Mouse (Mus musculus) 3134 (cell line): ENCODE data around the gene Gan.

Source experiments
- DNase-seq: peaks from one replicate; pipeline ENCODE4 v3.0.0-alpha.2; 2011; ENCODE audit warnings: low spot score; ENCODE audit not compliant: insufficient read length; ENCODE audit errors: extremely low read depth

Gene Gan

DNA sequence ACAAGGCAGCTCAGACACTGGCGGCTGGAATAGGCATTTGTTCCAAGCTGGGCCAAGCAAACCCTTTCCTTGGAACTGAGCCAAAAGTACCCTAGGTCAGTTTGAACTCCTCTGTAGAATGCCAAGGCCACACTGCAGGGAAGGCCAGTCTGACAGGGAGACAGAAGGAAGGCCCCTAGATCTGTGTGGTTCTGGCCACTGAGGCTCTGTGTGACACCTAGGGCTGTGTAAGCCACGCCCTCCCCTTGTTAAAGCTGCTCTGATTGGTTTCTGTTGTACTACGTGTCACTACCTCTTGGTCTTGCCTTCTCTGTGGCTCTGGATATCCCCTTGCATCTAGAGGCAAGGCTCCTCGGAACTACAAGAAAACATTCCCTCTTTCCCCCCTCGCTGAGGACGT is 86.7 kb downstream of the Gan start:
- DNase-seq: no peak

DNA sequence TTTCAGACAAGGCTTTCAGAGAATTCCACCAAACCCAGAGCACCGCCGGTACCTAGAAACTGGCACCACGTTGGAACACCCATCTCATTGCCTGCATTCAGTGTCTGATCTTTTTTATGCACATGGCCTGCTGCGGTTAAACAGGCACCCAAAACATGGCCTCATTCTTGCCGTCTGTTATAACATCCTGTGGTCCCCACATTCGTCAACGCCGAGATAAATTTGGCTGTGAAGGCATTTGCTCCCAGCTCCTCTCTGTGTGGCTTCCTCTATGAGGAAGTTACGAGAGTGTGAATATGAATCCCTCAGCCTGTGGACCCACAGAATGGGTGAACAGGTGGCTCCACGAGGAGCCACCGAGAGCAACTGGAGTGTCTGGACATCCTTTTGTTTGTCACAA is 90.4 kb downstream of the Gan start:
- DNase-seq: no peak

DNA sequence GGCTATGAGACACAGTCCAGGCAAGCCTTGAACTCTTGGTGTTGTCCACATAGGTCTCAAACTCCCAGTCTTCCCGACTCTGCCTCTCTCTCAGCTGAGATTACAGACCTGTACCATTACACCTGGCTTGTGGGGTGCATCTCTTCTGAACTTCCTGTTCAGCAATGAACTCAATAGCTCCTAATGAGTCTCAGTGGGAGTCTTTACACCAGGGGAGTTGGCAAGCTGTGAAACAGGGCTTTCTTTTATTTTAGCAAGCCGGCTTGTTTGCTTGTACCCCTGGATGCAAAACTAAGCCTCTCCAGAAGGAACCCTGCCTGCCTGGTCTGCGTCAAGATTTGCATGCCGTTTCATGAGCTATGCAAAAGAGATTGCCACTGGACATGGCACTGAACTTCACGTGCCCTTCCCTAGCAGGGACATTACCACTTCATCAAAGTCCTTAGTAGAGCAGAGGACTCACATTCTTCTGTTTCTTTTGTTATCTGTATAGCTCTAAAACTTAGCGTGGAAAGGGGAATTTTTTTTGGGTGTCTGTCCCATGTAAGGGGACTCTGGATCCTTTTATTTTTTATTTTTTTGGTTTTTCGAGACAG is 93.2 kb downstream of the Gan start:
- no peak for DNase-seq

DNA sequence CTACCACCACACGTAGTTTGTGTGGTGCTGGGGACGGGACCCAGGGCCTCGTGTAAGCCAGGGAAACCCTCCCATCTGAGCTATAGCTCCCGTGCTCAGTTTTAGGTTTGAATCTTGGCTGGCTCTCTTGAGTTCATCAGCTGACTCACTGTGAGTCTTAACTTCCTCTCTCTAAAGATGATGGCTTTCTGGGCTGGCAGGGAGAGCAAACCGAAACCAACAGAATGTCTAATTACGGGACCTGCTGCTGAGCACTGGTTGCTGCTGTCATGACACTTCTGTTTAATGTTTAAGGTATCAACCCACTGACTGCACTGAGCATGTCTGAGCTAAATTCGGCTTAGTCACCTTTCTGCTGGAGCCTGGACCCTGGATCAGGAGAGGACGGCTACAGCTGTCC is 94.7 kb downstream of the Gan start:
- peak; percentile 44 for DNase-seq

DNA sequence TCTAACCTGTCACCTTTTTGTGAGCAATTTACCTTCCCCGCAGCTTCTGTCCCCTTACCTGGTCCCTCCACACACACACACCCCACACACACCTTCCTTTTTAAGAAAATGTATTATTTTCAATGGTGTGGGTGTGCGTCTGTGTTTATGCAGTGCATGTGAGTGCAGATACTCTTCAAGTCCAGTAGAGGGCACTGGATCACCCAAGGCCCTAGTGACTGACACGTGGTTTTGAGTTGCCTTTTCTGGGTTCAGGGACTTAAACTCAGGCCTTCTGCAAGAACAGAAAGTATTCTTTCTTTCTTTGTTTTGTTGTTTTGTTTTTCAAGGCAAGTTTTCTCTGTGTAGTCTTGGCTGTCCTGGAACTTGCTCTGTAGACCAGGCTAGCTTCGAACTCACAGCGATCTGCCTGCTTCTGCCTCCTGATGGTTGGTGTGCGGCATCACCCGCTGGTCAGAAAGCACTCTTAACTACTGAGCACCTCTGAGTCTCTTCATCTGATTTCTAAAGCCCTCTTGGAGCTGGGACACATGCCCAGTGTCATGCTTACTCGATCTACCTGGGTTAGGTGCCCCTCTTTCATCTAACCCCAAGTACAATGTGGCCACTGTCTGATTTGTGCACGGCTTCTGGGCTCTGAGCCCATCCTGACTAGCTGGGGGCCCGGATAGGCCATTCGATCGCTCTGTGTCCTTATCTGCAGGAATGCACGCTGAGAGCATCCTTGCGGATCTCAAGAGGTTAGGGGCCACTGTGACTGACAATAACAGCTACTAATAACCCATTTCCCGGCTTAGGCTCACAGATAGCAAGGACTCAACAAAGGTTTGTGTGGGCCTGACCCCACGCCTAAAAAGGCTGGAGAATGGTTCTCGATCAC is 95.7 kb downstream of the Gan start:
- no peak for DNase-seq

DNA sequence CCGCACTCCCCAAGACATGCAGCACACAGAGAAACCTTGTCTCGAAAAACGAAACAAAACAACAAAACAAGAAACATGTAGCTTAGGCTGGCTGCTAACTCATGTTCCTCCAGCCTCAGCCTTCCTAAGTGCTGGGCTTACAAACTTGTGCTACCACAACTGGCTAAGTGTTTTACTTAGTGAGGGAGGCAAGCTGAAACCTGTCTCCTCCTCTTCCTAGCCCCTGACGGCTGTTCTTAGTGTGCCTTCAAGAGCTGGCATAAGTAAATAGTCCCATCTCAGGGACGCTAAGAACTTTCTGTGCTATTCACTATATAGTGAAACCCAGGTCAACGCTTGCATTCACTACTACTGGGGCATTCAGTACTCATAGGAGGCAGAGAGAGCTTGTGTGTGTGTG is 96.6 kb downstream of the Gan start:
- no peak for DNase-seq

DNA sequence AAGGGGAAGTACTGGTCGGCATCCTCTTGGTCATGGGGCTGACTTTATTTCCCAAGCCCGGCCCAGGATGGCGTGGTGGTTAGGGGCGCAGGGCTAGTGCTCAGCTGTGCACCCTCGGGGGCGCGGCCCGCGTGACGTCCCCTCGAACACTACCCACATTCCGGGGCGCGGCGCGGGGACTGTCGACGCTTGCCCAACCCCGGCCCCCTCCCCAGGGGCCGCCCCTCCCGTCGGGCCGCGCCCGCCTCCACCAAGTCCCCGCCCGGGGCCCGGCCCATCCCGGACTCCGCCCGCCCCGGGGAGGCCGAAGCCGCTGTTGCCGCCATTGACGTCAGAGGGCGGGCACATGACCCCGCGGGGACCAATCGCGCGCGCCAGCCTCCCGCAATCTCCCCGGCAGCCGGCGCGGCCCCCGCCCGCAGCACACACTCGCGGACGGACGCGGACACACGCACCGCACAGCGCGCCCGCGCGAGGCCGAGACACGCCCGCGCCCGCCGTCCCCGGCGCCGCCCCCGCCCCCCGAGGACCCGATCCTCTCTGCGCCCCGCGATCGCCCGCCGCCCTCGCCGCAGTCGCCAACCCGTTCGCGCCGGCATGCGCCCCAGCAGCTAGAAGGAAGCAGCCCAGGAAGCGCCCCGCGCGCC is 98.5 kb downstream of the Gan start:
- DNase-seq: peak; percentile 83

DNA sequence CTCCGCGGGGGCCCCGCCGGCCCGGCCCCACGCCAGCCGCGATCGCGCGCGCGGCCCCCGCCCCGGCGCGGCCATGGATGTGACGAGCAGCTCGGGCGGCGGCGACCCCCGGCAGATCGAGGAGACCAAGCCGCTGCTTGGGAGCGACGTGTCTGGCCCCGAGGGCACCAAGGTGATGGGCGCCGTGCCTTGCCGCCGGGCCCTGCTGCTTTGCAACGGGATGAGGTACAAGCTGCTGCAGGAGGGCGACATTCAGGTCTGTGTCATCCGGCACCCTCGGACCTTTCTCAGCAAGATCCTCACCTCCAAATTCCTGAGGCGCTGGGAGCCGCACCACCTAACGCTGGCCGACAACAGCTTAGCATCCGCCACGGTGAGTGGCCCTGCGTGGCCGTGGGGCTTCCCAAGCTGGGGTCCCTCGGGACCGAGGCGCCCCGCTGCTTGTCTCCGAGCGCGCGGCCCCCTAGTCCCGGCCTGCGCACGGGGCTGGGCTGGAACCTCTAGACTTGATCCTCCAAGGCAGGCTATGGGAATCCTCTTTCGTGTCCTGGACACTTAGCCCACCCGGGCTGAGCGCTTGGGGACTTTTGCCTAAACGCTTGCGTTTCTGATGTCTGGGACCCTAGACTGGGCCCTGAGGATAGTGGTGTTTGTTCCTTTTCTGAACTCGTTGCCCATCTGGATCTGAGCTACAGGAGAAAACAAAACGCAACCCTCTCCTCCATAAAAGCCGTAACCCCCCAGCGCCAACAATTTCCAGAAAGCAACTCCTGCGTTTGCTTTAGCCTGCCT is 99.3 kb downstream of the Gan start, which contains the start of gene Cmip:
Gene Cmip, plus strand, starts transcription at position 36 of the 792 bp plus-strand sequence.
- DNase-seq: peak; percentile 65

DNA sequence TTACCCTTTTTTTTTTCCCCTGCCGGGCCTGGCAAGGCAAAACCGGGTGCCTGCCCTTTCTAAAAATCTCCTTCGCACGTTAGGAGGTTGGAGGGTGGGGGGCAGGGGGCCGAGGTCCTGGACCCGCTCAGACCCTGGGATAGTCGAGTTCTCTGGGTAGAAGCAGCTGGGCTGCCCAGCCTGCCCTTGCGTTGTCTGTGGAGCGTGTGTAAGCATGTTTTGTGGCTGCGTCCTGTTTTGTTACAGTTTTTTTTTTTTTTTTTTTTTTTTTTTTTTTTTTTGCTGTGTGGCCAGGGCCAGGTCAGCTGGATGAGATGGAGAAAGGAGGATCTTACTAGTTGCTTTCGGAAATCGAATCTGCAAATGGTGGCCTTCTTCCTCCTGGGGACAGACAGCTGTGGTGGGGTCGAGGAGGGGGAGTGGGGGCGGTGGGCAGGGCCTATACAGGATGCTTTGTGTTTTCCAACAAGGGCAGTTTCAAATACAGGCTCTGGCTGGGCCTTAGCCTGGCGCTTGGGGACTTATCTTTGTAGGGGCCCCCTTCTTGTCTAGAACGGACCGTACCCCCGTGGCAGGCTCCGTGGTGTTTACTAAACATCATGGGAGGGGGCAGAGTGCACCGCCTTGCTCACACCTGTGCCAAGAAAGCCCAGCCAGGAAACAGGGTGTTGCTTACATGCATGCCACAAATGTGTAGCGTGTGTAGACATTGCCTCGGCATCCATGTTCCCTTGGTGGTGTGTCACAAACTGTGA is 100.1 kb downstream of the Gan start:
- peak; percentile 63 for DNase-seq

DNA sequence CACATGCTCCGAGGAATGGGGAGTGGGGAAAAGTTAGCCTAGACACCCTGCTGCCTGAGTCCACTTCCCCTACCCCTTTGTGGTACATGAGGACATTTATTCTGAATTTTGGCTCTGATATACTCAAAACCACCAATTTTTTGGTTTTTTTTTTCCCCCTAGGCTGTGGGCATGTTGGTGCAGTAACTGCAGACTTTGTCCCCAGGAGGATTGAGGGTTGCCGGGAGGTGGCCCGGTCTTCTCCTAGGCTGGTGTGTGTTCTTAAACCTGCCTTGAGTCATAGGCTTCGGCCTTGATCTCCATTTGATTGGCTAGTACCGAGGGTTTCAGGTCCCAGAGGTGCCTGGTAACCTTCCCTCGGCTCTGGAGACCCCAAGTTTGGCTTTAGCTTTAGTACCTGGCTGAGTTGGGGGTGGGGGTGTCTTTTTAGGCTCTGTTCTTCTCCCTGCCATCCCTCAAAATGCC is 100.7 kb downstream of the Gan start:
- DNase-seq: peak; percentile 42

DNA sequence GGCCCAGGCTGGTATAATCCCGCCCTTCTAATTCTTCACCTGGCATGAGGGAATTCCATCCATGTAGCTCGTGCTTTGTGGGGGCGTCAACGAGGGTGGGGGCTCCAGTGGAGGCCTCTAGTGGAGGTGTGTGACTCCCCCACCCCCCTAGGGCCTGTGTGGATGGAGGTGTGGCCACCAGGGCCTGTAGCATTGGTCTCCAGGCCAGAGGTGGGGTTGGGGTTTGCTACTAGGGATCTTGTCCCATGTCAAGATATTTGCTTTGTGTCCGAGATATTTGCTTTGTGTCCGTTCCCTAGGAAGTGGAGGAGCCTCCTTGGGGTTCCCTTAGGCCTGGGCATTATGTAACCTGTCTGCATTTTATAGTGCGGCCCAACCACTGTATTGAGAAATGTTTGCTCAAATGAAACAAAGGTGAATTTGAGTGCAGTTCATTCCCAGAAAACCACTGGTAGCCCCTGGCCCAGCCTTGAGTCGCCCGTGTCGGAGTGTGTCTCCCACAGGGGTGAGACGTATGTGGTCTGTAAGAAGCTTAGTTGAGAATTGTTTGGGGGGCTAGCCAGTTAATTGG is 101.6 kb downstream of the Gan start:
- DNase-seq: no peak

DNA sequence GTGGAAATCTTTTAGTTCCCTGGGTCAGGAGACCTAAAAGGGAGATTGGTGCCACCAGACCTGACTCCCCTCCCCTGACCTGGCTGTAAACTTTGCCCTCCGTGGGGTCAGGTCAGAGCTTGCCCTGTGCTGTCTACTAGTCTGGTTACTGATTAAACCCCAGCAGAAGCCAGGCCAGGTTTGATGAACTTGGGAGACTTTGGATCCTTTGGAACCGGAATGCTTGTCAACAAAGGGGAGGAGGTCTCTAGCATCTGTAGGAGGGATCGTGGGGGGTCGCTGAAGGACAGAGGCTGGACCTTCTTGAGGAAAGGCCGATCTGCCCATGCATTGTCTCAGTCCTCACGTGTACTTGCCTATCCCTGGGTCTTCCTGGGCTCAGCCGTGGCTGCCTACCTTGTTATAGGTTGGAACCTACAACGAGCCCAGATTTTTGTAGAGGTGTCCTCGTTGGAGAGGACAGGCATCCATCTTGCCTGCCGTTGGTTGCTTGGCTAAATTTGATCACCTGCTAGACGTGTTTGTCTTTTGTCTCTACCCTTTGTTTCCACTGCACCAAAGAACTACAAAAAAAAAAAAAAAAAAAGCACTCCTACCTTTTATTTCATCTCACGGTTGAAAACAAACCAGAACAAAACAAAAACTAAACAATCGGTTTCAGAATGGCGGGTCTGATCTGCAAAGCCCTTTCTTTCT is 102.4 kb downstream of the Gan start:
- no peak for DNase-seq

DNA sequence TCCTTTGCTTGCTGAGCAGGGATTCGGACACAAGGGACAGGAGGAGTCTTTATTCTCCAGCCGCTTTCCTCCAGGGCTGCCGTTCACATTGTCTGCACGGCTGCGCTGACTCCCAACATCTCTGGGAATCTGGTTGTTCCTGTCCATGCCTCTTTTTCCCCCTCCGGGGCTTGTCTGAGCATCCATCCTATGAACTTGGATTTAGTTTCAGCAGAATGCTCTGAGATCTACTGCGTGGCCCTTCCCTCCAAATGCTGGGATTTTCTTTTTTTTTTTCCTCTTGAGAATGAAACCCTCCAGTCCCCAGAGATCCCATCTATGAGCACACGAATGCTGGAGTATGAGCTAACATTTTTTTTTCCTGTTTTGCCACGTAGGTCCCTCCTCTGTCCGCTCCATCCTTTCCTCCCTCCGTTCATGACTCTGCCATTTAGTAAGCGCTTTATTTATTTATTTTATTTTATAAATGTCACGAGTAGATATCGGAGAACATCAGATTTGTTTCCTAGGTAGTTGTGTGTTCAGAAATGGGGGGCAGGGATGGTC is 103.1 kb downstream of the Gan start:
- no peak for DNase-seq

DNA sequence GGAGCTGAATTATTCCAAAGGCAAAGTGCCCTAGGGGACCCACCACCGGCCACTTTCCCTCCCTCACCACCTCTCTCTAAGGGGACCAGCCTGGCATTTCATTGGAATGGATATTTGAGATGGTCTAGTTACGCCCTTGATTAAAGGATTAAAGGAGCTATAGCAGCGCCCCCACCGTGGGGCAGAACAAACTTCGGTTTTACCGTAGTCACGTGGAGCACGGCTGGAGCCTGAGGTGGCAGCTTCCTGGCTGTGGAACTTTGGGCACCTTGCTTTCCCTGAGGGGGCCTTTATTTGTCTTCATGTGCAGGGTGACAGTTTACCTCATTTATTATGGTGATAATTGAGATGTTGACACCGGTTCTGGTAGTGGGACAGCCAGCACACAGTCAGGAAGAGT is 103.8 kb downstream of the Gan start:
- no peak for DNase-seq

DNA sequence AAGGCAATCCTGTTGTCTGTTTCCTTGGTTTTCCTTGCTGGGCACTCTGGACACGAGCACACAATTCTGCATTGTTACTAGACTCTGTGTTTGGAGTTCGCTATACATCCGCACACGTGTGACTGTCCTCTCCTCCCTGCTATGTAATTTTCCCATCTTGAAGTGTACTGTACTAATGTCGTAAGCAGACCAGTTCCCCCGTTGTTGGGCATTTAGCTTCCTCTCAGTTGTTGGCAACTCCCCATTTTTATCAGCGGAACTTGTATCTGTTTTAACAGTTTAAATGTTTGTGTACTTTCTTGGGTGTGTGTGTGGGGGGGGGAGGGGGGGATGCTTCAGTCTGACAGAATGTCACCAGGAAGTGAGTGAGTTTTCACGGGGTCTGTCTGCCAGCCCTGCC is 104.8 kb downstream of the Gan start:
- DNase-seq: no peak

DNA sequence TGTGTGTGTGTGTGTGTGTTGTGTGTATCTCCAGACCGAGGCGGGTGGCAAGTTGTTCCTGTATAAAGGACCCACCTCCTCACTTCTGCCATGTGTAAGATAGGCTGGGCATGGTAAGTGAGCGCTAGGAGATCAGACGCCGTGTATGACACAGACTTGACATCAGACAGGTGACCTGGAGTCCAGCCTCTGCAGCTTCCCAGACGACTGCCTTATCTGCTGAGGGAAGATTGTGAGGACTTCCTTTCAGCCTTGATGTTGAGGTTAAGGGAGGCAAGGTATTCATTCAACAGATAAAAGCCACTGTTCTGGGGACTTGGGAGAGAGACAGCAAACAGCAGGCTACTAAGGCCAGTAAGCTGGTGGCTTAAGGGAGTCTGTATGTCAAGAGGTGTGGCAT is 105.5 kb downstream of the Gan start:
- DNase-seq: no peak

DNA sequence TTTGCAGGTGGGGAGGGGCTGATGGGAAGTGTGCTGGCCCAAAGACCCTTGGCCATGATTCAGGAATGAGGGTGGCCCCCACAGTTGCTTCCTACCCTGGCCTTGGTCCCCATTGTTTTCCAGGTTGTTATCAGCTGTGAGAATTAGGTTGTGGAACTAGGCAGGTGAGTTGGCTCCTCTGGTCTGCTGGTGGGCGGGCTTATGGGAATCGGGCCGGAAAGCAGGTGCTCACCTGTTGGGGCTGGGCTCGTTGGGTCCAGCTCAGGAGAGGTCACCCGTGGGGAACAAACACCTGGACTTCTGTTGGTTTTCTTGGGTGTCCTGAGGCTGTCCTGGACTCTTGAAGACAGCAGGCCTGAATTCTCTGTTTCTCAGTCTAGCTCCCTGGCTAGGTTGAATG is 107.1 kb downstream of the Gan start:
- DNase-seq: no peak
